Mouse (Mus musculus): Measurements from ENCODE around the gene Hcls1.

The Hcls1 gene

GRCm38 (mm10) chr16:36949614-36950336 is 15.0 kb downstream of the Hcls1 start:
- Histone ChIP-seq H3K27me3 (ENCODE audit: insufficient read depth, low read length) (no peaks in the 10 kb centered on the region), H3K4me1 (replicated peaks; ENCODE audit: low read depth, low read length) (peaks cover 4% of the 10 kb centered on the region; the same call in 1 of the 2 replicates), H3K36me3 (ENCODE audit: insufficient read depth, low read length) (no peaks in the 10 kb centered on the region), H3K4me3 (replicated peaks; ENCODE audit: low read length) (no peak overlapping the region), H3K9me3 (ENCODE audit: low read length) (no peaks in the 10 kb centered on the region)
- TF ChIP-seq CTCF (conservative IDR thresholded peaks at IDR 0.05; ENCODE audit: low read length) (0 out of 2 replicates have a peak, but pooled peaks have one; percentile 19), POU5F1 (IDR thresholded peaks at IDR 0.05; ENCODE audit: borderline replicate concordance, low read length) (no peak), NANOG (IDR thresholded peaks at IDR 0.05; ENCODE audit: borderline replicate concordance, low read length) (no peak)

DNA sequence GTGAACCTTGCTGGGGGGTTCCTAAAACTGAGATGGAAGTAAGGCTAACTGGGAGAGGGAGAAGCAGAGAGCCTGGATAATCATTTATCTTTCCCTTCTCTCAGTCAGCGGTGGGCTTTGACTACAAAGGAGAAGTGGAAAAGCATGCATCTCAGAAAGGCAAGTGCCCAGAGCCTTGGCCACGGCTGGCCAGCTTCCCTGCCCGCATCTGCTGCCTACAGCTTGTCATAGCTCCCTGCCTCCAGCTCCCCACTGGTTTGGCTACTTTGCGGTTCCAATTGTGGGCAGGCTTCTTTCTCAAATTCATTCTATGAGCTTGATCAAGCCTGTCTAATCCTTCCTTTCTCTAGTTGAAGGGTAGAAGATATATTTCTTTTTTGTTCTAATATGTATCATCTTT is 16.2 kb downstream of the Hcls1 start:
- H3K9me3 ChIP-seq (ENCODE audit: low read length), result no peaks in the 10 kb centered on the region
- no peaks in the 10 kb centered on the region for H3K36me3 ChIP-seq (ENCODE audit: insufficient read depth, low read length)
- H3K4me3 ChIP-seq (replicated peaks; ENCODE audit: low read length), result no peak overlapping the region
- no peaks in the 10 kb centered on the region for H3K27me3 ChIP-seq (ENCODE audit: insufficient read depth, low read length)
- TF ChIP-seq CTCF (conservative IDR thresholded peaks at IDR 0.05; ENCODE audit: low read length), result no peak
- no peak for TF ChIP-seq NANOG (IDR thresholded peaks at IDR 0.05; ENCODE audit: borderline replicate concordance, low read length)
- TF ChIP-seq POU5F1 (IDR thresholded peaks at IDR 0.05; ENCODE audit: borderline replicate concordance, low read length), result no peak
- H3K4me1 ChIP-seq (replicated peaks; ENCODE audit: low read depth, low read length), result no peaks in the 10 kb centered on the region

DNA sequence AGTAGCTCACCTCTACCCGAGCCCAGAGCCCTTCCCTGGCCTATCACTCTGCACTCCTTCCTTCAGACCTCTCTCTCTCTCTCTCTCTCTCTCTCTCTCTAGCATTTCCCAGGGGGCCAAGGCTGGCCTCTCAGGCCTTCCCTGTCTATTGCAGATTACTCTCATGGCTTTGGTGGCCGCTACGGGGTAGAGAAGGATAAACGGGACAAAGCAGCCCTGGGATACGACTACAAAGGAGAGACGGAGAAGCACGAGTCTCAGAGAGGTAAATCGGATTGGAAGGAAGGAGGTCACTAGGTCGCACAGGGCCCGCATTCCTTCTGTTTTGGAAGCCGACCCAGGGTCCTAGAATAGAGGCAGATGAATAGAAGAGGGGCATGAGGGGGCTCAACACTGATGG is 20.3 kb downstream of the Hcls1 start:
- no peaks in the 10 kb centered on the region for H3K4me1 ChIP-seq (replicated peaks; ENCODE audit: low read depth, low read length)
- TF ChIP-seq POU5F1 (IDR thresholded peaks at IDR 0.05; ENCODE audit: borderline replicate concordance, low read length) (no peak), CTCF (conservative IDR thresholded peaks at IDR 0.05; ENCODE audit: low read length) (no peak), NANOG (IDR thresholded peaks at IDR 0.05; ENCODE audit: borderline replicate concordance, low read length) (no peak)
- no peaks in the 10 kb centered on the region for H3K36me3 ChIP-seq (ENCODE audit: insufficient read depth, low read length)
- H3K9me3 ChIP-seq (ENCODE audit: low read length), result no peaks in the 10 kb centered on the region
- H3K27me3 ChIP-seq (ENCODE audit: insufficient read depth, low read length), result 0 out of 2 replicates have a peak, but pooled peaks cover 3% of the 10 kb centered on the region
- no peak overlapping the region for H3K4me3 ChIP-seq (replicated peaks; ENCODE audit: low read length)

- no peak for TF ChIP-seq POU5F1 (IDR thresholded peaks at IDR 0.05; ENCODE audit: borderline replicate concordance, low read length)
- no peak for TF ChIP-seq NANOG (IDR thresholded peaks at IDR 0.05; ENCODE audit: borderline replicate concordance, low read length)
- no peak for TF ChIP-seq CTCF (conservative IDR thresholded peaks at IDR 0.05; ENCODE audit: low read length)
- H3K4me1 ChIP-seq (replicated peaks; ENCODE audit: low read depth, low read length), result peaks cover 3% of the 10 kb centered on the region; the same call in 1 of the 2 replicates
- no peaks in the 10 kb centered on the region for H3K36me3 ChIP-seq (ENCODE audit: insufficient read depth, low read length)
- no peak overlapping the region for H3K4me3 ChIP-seq (replicated peaks; ENCODE audit: low read length)
- peaks cover 13% of the 10 kb centered on the region; the same call in 1 of the 2 replicates for H3K27me3 ChIP-seq (ENCODE audit: insufficient read depth, low read length)
- H3K9me3 ChIP-seq (ENCODE audit: low read length), result no peaks in the 10 kb centered on the region
Measured at GRCm38 (mm10) chr16:36963415-36963814, 28.6 kb downstream of the Hcls1 start.

- H3K36me3 ChIP-seq (ENCODE audit: insufficient read depth, low read length), result no peaks in the 10 kb centered on the region
- H3K9me3 ChIP-seq (ENCODE audit: low read length), result no peaks in the 10 kb centered on the region
- no peaks in the 10 kb centered on the region for H3K27me3 ChIP-seq (ENCODE audit: insufficient read depth, low read length)
- TF ChIP-seq POU5F1 (IDR thresholded peaks at IDR 0.05; ENCODE audit: borderline replicate concordance, low read length) (no peak), CTCF (conservative IDR thresholded peaks at IDR 0.05; ENCODE audit: low read length) (no peak), NANOG (IDR thresholded peaks at IDR 0.05; ENCODE audit: borderline replicate concordance, low read length) (no peak)
- H3K4me1 ChIP-seq (replicated peaks; ENCODE audit: low read depth, low read length), result no peaks in the 10 kb centered on the region
- H3K4me3 ChIP-seq (replicated peaks; ENCODE audit: low read length), result no peak overlapping the region
Measured at GRCm38 (mm10) chr16:36979127-36979526, 44.3 kb downstream of the Hcls1 start.

- TF ChIP-seq CTCF (conservative IDR thresholded peaks at IDR 0.05; ENCODE audit: low read length) (no peak), NANOG (IDR thresholded peaks at IDR 0.05; ENCODE audit: borderline replicate concordance, low read length) (no peak), POU5F1 (IDR thresholded peaks at IDR 0.05; ENCODE audit: borderline replicate concordance, low read length) (no peak)
- Histone ChIP-seq H3K27me3 (ENCODE audit: insufficient read depth, low read length) (no peaks in the 10 kb centered on the region), H3K4me3 (replicated peaks; ENCODE audit: low read length) (no peak overlapping the region), H3K36me3 (ENCODE audit: insufficient read depth, low read length) (no peaks in the 10 kb centered on the region), H3K9me3 (ENCODE audit: low read length) (no peaks in the 10 kb centered on the region), H3K4me1 (replicated peaks; ENCODE audit: low read depth, low read length) (no peaks in the 10 kb centered on the region)
Measured at GRCm38 (mm10) chr16:36983796-36984195, 49.0 kb downstream of the Hcls1 start.

- Histone ChIP-seq H3K27me3 (ENCODE audit: insufficient read depth, low read length) (no peaks in the 10 kb centered on the region), H3K4me3 (replicated peaks; ENCODE audit: low read length) (no peak overlapping the region), H3K9me3 (ENCODE audit: low read length) (no peaks in the 10 kb centered on the region), H3K36me3 (ENCODE audit: insufficient read depth, low read length) (no peaks in the 10 kb centered on the region), H3K4me1 (replicated peaks; ENCODE audit: low read depth, low read length) (peaks cover 12% of the 10 kb centered on the region)
- TF ChIP-seq NANOG (IDR thresholded peaks at IDR 0.05; ENCODE audit: borderline replicate concordance, low read length), result no peak
- TF ChIP-seq CTCF (conservative IDR thresholded peaks at IDR 0.05; ENCODE audit: low read length), result no peak
- TF ChIP-seq POU5F1 (IDR thresholded peaks at IDR 0.05; ENCODE audit: borderline replicate concordance, low read length), result no peak
Measured at GRCm38 (mm10) chr16:36985636-36986042, 50.9 kb downstream of the Hcls1 start.

GRCm38 (mm10) chr16:36987399-36987798 is 52.6 kb downstream of the Hcls1 start:
- H3K9me3 ChIP-seq (ENCODE audit: low read length), result no peaks in the 10 kb centered on the region
- no peaks in the 10 kb centered on the region for H3K36me3 ChIP-seq (ENCODE audit: insufficient read depth, low read length)
- TF ChIP-seq POU5F1 (IDR thresholded peaks at IDR 0.05; ENCODE audit: borderline replicate concordance, low read length) (no peak), CTCF (conservative IDR thresholded peaks at IDR 0.05; ENCODE audit: low read length) (no peak), NANOG (IDR thresholded peaks at IDR 0.05; ENCODE audit: borderline replicate concordance, low read length) (no peak)
- H3K27me3 ChIP-seq (ENCODE audit: insufficient read depth, low read length), result no peaks in the 10 kb centered on the region
- H3K4me3 ChIP-seq (replicated peaks; ENCODE audit: low read length), result no peak overlapping the region
- H3K4me1 ChIP-seq (replicated peaks; ENCODE audit: low read depth, low read length), result peaks cover 19% of the 10 kb centered on the region

Data from E14TG2a.4 (cell line).